Mouse (Mus musculus) bone marrow, adult 2 months (tissue): ENCODE data around the gene Fam155a.

Experiments used
- CTCF ChIP-seq: fragments of 200-500 bp; IDR thresholded peaks from 2 replicates; pipeline ENCODE4 v1.5.1; 2011; ENCODE audit warnings: low read length, control low read depth; ENCODE audit not compliant: control insufficient read depth, insufficient read depth
- POLR2A ChIP-seq: fragments of 200-500 bp; IDR thresholded peaks from 2 replicates; pipeline ENCODE4 v1.6.1; 2011; ENCODE audit warnings: low read depth, mild to moderate bottlenecking, control low read depth, low read length, borderline replicate concordance; ENCODE audit not compliant: control insufficient read depth

DNA sequence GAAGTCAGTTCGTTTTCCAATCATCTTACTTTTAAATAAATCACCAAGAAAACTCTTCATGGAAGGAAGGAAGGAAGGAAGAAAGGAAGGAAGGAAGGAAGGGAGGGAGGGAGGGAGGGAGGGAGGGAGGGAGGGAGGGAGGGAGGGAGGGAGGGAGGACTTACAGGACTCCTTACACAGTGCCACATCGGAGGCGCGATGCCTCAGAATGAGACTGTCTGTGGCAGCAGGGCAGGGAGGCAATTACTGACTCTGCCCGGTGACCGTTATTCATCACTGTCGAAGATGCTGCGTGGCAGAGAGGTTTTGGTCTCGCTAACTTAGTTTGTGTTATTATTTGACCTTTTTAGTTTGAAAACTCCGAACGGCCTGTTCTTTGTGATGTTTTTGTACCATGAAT lies 312.3 kb downstream of the Fam155a start:
- TF ChIP-seq CTCF = no peak
- no peak for TF ChIP-seq POLR2A
